Mouse (Mus musculus) myocyte (in vitro differentiated cells): ENCODE measurements around the gene Kcnip1. TPM values are rescaled to one million over a fixed set of nuclear protein-coding genes. Genes with fewer than 3 reads are reported as not detected.

ENCODE experiments used
- H3K27me3 ChIP-seq: one replicate; pipeline ENCODE4 v1.6.1; 2011; ENCODE audit not compliant: control insufficient read depth, insufficient read depth, insufficient read length
- H3K36me3 ChIP-seq: one replicate; pipeline ENCODE4 v1.6.1; 2011; ENCODE audit not compliant: control insufficient read depth, insufficient read depth
- H3K4me2 ChIP-seq: one replicate; pipeline ENCODE4 v1.6.1; 2011; ENCODE audit warnings: low read depth, control low read depth
- H3K4me3 ChIP-seq: one replicate; pipeline ENCODE4 v1.5.1; 2011; ENCODE audit warnings: mild to moderate bottlenecking, control low read depth, moderate library complexity
- H3K79me2 ChIP-seq: one replicate; pipeline ENCODE4 v1.6.1; 2011; ENCODE audit not compliant: control insufficient read depth, insufficient read depth
- H3ac ChIP-seq: one replicate; pipeline ENCODE4 v1.6.1; 2011; ENCODE audit not compliant: control insufficient read depth, insufficient read length
- CEBPB ChIP-seq: IDR thresholded peaks from 2 replicates; pipeline ENCODE4 v1.6.1; 2011; ENCODE audit warnings: mild to moderate bottlenecking, moderate library complexity; ENCODE audit not compliant: poor library complexity, insufficient read depth, severe bottlenecking
- E2F4 ChIP-seq: IDR thresholded peaks from one replicate; pipeline ENCODE4 v1.6.1; 2011; ENCODE audit warnings: mild to moderate bottlenecking, control low read depth, moderate library complexity; ENCODE audit not compliant: insufficient read depth
- MAX ChIP-seq: IDR thresholded peaks from one replicate; pipeline ENCODE4 v1.6.1; 2011; ENCODE audit warnings: low read depth, mild to moderate bottlenecking, control low read depth
- MYOD1 ChIP-seq, 3 experiments: IDR thresholded peaks; one replicate each; pipeline ENCODE4 v1.6.1; 2011; ENCODE audit warnings: control low read depth in 2 of 3, low read depth in 2 of 3, mild to moderate bottlenecking in 2 of 3, moderate library complexity in 1 of 3; ENCODE audit not compliant: insufficient read length in 2 of 3, control insufficient read depth in 1 of 3
- MYOG ChIP-seq, 3 experiments: IDR thresholded peaks; one replicate each; pipeline ENCODE4 v1.6.1; 2011; ENCODE audit warnings: control low read depth in 2 of 3, low read depth in 2 of 3, mild to moderate bottlenecking in 2 of 3; ENCODE audit not compliant: insufficient read length in 2 of 3, control insufficient read depth in 1 of 3, insufficient read depth in 1 of 3
- POLR2A ChIP-seq: IDR thresholded peaks from one replicate; pipeline ENCODE4 v1.6.1; 2011; ENCODE audit warnings: low read depth, mild to moderate bottlenecking, control low read depth, moderate library complexity; ENCODE audit not compliant: insufficient read length
- POLR2AphosphoS2 ChIP-seq: IDR thresholded peaks from one replicate; pipeline ENCODE4 v1.6.1; 2011; ENCODE audit warnings: low read depth, control low read depth; ENCODE audit not compliant: insufficient read length
- REST ChIP-seq: IDR thresholded peaks from one replicate; pipeline ENCODE4 v1.6.1; 2011; ENCODE audit warnings: mild to moderate bottlenecking, control low read depth, moderate library complexity; ENCODE audit not compliant: insufficient read depth, insufficient read length
- SRF ChIP-seq: IDR thresholded peaks from one replicate; pipeline ENCODE4 v1.6.1; 2011; ENCODE audit warnings: low read depth; ENCODE audit not compliant: control insufficient read depth, insufficient read length
- TCF12 ChIP-seq: IDR thresholded peaks from one replicate; pipeline ENCODE4 v1.6.1; 2011; ENCODE audit warnings: mild to moderate bottlenecking, control low read depth; ENCODE audit not compliant: poor library complexity, insufficient read depth, severe bottlenecking
- TCF3 ChIP-seq: IDR thresholded peaks from one replicate; pipeline ENCODE4 v1.6.1; 2011; ENCODE audit warnings: low read depth, control low read depth; ENCODE audit not compliant: insufficient read length
- USF1 ChIP-seq: IDR thresholded peaks from one replicate; pipeline ENCODE4 v1.6.1; 2011; ENCODE audit warnings: low read depth, mild to moderate bottlenecking, control low read depth, moderate library complexity
- polyA plus RNA-seq: library from polyadenylated mRNA; unstranded; fragments of >200 nt; fragmentation: generic; extraction: Trizol; gene quantifications from one replicate; pipeline ENCODE4 v1.2.1, GENCODE M21; 2012; ENCODE audit warnings: missing spikeins

The Kcnip1 gene
- polyA plus RNA-seq, 1 experiment, result not detected

DNA sequence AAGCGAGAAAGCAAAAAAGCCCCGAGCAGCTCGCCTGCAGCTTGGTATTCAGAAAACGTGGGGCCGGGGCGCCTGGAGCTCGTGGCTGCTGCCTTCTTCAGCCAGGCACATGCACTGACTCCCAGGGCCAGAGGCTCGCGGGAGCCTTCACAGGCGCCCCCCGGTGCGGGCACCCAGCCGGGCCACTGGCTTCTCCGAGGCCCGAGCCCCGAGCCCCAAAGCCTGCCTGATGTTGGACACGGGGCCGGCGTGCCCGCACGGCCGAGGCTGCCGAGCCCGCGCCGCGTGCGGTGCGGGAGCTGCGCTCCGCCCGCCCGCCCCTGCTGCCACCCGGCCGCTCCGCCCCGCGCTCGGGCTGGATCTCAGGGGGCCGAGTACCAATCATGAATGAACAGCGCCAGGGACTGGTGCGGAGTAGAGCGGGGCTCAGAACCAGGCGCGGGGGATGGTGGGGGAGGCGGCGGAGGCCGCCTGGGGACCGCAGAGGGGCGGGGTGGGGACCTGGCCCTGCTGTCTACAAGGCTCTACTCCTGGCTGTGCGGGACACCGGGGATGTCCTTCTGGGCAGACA is 149.6 kb downstream of the Kcnip1 start:
- no peak overlapping the region for H3K4me3 ChIP-seq
- peaks cover 28% of the 10 kb centered on the region for H3K27me3 ChIP-seq
- no peak overlapping the region for H3K4me2 ChIP-seq
- no peaks in the 10 kb centered on the region for H3K79me2 ChIP-seq
- no peak overlapping the region for H3ac ChIP-seq
- TF ChIP-seq USF1 (no peak), REST (no peak), POLR2AphosphoS2 (no peak), TCF12 (no peak), CEBPB (no peak), TCF3 (no peak), MYOD1 (IDR thresholded peaks at IDR 0.05; ENCODE audit: control insufficient read depth in 1 of 3, insufficient read length in 2 of 3, low read depth in 2 of 3) (no peak), SRF (no peak), MAX (no peak)
- H3K36me3 ChIP-seq, result no peaks in the 10 kb centered on the region

- Histone ChIP-seq H3K36me3 (no peaks in the 10 kb centered on the region), H3ac (no peak overlapping the region), H3K79me2 (no peaks in the 10 kb centered on the region), H3K27me3 (peaks cover 26% of the 10 kb centered on the region), H3K4me3 (no peak overlapping the region), H3K4me2 (no peak overlapping the region)
- TF ChIP-seq MAX, result no peak
- no peak for TF ChIP-seq POLR2A
Measured at GRCm38 (mm10) chr11:33839049-33839448, 153.9 kb downstream of the Kcnip1 start.

DNA sequence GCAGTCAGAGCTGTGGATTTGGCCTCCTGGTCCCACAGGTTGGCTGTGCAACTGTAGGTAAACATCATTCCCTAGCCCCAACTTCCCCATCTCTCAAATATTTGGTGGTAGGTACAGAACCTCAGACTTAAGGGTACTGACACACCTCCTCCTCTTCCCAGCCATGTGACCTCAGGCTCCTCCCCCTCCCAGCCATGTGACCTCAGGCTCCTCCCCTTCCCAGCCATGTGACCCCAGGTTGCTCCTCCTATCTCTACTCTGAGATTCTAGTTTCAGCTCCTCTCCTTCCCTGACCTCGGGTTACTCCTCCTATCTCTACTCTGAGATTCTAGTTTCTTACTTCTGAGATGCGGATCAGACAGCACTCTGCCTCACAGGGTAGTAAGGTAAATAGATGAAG is 163.2 kb downstream of the Kcnip1 start:
- peaks cover 6% of the 10 kb centered on the region for H3K27me3 ChIP-seq
- H3K36me3 ChIP-seq, result no peaks in the 10 kb centered on the region
- no peak for TF ChIP-seq MYOG (IDR thresholded peaks at IDR 0.05; ENCODE audit: control insufficient read depth in 1 of 3, insufficient read depth in 1 of 3, insufficient read length in 2 of 3, low read depth in 2 of 3)
- TF ChIP-seq USF1, result peak; percentile 15

GRCm38 (mm10) chr11:33827829-33828206 is 165.1 kb downstream of the Kcnip1 start:
- Histone ChIP-seq H3K79me2 (no peaks in the 10 kb centered on the region), H3K36me3 (no peaks in the 10 kb centered on the region), H3K4me3 (no peak overlapping the region), H3K27me3 (peaks cover 3% of the 10 kb centered on the region), H3ac (no peak overlapping the region), H3K4me2 (no peak overlapping the region)
- no peak for TF ChIP-seq E2F4
- no peak for TF ChIP-seq MAX

More for the DNA sequence above, 163.2 kb downstream of the Kcnip1 start:
- H3K4me2 ChIP-seq, result no peak overlapping the region
- no peak overlapping the region for H3K4me3 ChIP-seq
- H3K79me2 ChIP-seq, result no peaks in the 10 kb centered on the region
- no peak overlapping the region for H3ac ChIP-seq

GRCm38 (mm10) chr11:33827085-33827828 is 165.7 kb downstream of the Kcnip1 start:
- Histone ChIP-seq H3K27me3 (peaks cover 3% of the 10 kb centered on the region), H3ac (no peak overlapping the region), H3K79me2 (no peaks in the 10 kb centered on the region), H3K4me2 (no peak overlapping the region), H3K4me3 (no peak overlapping the region), H3K36me3 (no peaks in the 10 kb centered on the region)
- TF ChIP-seq REST, result no peak
- TF ChIP-seq MYOD1 (IDR thresholded peaks at IDR 0.05; ENCODE audit: control insufficient read depth in 1 of 3, insufficient read length in 2 of 3, low read depth in 2 of 3), result no peak
- TF ChIP-seq MYOG (IDR thresholded peaks at IDR 0.05; ENCODE audit: control insufficient read depth in 1 of 3, insufficient read depth in 1 of 3, insufficient read length in 2 of 3, low read depth in 2 of 3), result no peak
- TF ChIP-seq POLR2A, result no peak
- no peak for TF ChIP-seq CEBPB
- no peak for TF ChIP-seq TCF3

DNA sequence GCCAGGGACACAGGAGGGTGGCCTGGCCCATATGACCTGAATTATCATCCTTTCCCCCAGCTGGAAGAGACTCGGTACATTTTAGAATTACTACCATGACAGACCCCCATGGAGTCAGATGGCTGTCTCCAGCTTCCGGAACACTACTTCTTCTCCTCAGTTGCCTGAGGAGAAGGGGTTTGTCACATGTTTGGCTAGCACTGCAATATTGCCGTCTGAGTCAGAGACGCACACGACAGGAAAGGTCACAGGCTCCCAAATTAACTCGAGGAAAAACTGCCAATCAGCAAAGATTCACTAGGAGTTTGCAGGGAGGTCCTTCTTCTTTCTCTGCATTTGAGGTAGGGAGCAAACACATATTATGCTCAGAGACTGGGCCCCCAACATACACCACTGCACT is 168.2 kb downstream of the Kcnip1 start:
- no peak overlapping the region for H3ac ChIP-seq
- no peak overlapping the region for H3K4me2 ChIP-seq
- no peaks in the 10 kb centered on the region for H3K79me2 ChIP-seq
- peaks cover 3% of the 10 kb centered on the region for H3K27me3 ChIP-seq
- H3K4me3 ChIP-seq, result no peak overlapping the region
- no peaks in the 10 kb centered on the region for H3K36me3 ChIP-seq
- no peak for TF ChIP-seq REST
- no peak for TF ChIP-seq USF1
- TF ChIP-seq MAX, result no peak
- no peak for TF ChIP-seq CEBPB
- no peak for TF ChIP-seq SRF
- TF ChIP-seq TCF12, result no peak
- TF ChIP-seq MYOD1 (IDR thresholded peaks at IDR 0.05; ENCODE audit: control insufficient read depth in 1 of 3, insufficient read length in 2 of 3, low read depth in 2 of 3), result no peak
- TF ChIP-seq POLR2A, result no peak
- no peak for TF ChIP-seq MYOG (IDR thresholded peaks at IDR 0.05; ENCODE audit: control insufficient read depth in 1 of 3, insufficient read depth in 1 of 3, insufficient read length in 2 of 3, low read depth in 2 of 3)
- no peak for TF ChIP-seq TCF3
- no peak for TF ChIP-seq POLR2AphosphoS2
- no peak for TF ChIP-seq E2F4
